Mouse (Mus musculus) megakaryocyte, embryonic 14.5 days (primary cell): ENCODE data around the gene Higd1c. TPM values are rescaled to one million over a fixed set of nuclear protein-coding genes. Genes with fewer than 3 reads are reported as not detected.
"Not testable (repeated sequence)": the region's sequence is repeated elsewhere in the genome, so short reads cannot be mapped to it uniquely, and the experiment has no call there.

Source experiments
- H3K27me3 ChIP-seq: replicated peaks from 2 replicates; pipeline ENCODE3; 2012; ENCODE audit warnings: inconsistent platforms
- H3K36me3 ChIP-seq: replicated peaks from 2 replicates; pipeline ENCODE3; 2012; ENCODE audit warnings: low read length, inconsistent platforms, mixed read lengths
- H3K4me1 ChIP-seq: 2 replicates; pipeline ENCODE4 v1.6.1; 2012; ENCODE audit warnings: inconsistent platforms
- H3K4me3 ChIP-seq: replicated peaks from 2 replicates; pipeline ENCODE3; 2012; ENCODE audit warnings: moderate library complexity, mild to moderate bottlenecking, inconsistent platforms
- H3K9me3 ChIP-seq: 2 replicates; pipeline ENCODE4 v1.6.1; 2012; ENCODE audit warnings: inconsistent platforms
- FLI1 ChIP-seq: IDR thresholded peaks from 2 replicates; pipeline ENCODE4 v1.6.1; 2012; ENCODE audit warnings: low read length, inconsistent platforms, mixed read lengths
- GATA1 ChIP-seq: IDR thresholded peaks from 3 replicates; pipeline ENCODE4 v1.6.1; 2012; ENCODE audit warnings: mixed read lengths, low read length, inconsistent platforms, borderline replicate concordance
- polyA plus RNA-seq: library from polyadenylated mRNA; stranded (reverse); fragments of >175 nt; gene quantifications from 2 replicates; pipeline ENCODE4 v1.2.3, GENCODE M21; 2012; ENCODE audit warnings: low replicate concordance; ENCODE audit not compliant: insufficient read depth

Gene Higd1c
- polyA plus RNA-seq, 1 experiment: not detected

DNA sequence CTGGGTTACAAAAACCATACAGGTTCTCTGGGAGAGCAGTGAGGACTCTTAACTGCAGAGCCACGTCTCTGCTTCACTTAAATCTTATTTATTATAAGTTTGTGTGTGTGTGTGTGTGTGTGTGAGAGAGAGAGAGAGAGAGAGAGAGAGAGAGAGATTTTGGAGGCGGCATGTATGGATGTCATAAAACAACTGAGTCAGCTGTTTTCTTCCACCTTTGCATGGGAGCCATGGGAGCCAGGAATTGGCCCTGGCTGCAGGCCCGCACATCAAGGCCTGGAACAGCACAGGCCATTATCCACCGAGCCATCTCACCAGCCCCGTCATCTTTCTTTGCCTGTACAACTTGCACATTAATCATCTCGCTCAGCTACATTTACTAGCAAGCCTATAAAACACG is 2.8 kb downstream of the Higd1c start:
- Histone ChIP-seq H3K27me3 (peaks cover 29% of the 10 kb centered on the region), H3K4me3 (no peak overlapping the region), H3K36me3 (no peaks in the 10 kb centered on the region), H3K9me3 (peaks cover 9% of the 10 kb centered on the region), H3K4me1 (peaks cover 4% of the 10 kb centered on the region)
- TF ChIP-seq GATA1 (no peak), FLI1 (no peak)

DNA sequence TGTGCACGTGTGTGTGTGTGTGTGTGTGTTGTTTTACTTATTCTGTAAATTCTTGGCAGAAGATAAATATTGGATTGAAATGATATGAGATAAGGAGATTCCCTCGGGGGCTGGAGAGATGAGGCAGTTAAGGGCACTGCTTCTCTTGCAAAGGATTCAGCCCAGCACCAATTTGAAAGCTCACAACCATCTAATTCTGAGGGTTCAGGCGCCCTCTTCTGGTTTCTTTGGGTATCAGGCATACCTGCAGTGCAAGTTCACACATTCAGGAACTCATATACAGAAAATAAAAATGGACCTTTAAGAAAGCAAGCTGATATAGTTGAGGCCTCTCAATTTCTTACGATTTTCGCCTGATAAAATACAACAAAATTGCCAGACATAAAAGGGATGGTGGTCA is 10.7 kb downstream of the Higd1c start:
- Histone ChIP-seq H3K4me3 (no peak overlapping the region), H3K27me3 (peaks cover 10% of the 10 kb centered on the region), H3K4me1 (peaks cover 8% of the 10 kb centered on the region; the same call in 1 of the 2 replicates), H3K9me3 (peaks cover 9% of the 10 kb centered on the region), H3K36me3 (no peaks in the 10 kb centered on the region)
- no peak for TF ChIP-seq GATA1
- TF ChIP-seq FLI1: no peak

GRCm38 (mm10) chr15:100377847-100378505 is 13.6 kb downstream of the Higd1c start:
- H3K36me3 ChIP-seq, H3K4me3 ChIP-seq, H3K4me1 ChIP-seq, H3K9me3 ChIP-seq: not testable (repeated sequence)
- peaks cover 22% of the 10 kb centered on the region for H3K27me3 ChIP-seq

DNA sequence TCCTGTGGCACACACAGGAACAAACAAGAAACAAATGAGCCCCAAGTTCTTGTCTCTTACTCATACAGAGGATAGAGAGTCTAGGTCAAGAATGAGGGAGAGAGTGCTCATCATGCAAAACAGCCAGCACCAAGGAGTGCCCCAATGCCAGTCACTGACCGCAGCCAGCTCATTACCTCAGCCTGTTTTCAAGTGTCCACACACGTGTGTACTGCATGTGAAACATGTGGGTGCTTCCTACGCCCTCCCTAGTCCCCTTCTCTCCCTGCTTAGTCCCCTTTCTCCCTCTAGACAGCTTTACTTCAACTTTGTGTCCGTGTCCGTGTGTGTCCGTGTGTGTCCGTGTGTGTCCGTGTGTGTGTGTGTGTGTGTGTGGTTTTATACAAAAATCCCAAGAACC is 15.3 kb downstream of the Higd1c start:
- TF ChIP-seq FLI1 (no peak), GATA1 (no peak)
- H3K27me3 ChIP-seq: peaks cover 29% of the 10 kb centered on the region
- no peaks in the 10 kb centered on the region for H3K9me3 ChIP-seq
- H3K4me1 ChIP-seq: peaks cover 8% of the 10 kb centered on the region; the same call in 1 of the 2 replicates
- H3K4me3 ChIP-seq: no peak overlapping the region
- no peaks in the 10 kb centered on the region for H3K36me3 ChIP-seq

GRCm38 (mm10) chr15:100380104-100380503 is 15.8 kb downstream of the Higd1c start:
- peaks cover 33% of the 10 kb centered on the region for H3K27me3 ChIP-seq
- H3K4me1 ChIP-seq: peaks cover 8% of the 10 kb centered on the region; the same call in 1 of the 2 replicates
- no peak overlapping the region for H3K4me3 ChIP-seq
- no peaks in the 10 kb centered on the region for H3K9me3 ChIP-seq
- TF ChIP-seq GATA1: no peak
- H3K36me3 ChIP-seq: no peaks in the 10 kb centered on the region

DNA sequence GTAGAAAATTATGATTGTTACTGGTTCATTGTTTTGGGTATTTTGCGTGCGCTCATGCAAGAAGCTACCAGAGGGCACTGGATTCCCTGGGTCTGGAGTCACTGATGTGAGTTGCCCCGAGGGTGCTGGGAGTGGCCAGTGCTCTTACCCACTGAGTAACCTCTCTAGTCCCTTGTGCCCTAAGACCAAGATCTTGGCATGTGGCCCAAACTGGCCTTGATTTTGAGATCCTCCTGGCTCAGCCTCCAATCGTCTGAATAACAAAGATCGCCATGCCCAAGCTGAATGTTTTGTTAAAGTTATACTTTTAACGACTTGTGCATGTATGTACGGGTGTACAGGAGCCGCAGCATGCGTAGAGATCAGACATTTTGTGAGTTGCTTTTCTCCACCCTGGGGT is 21.4 kb downstream of the Higd1c start:
- Histone ChIP-seq H3K27me3 (peaks cover 27% of the 10 kb centered on the region), H3K36me3 (peaks cover 7% of the 10 kb centered on the region), H3K4me1 (peaks cover 7% of the 10 kb centered on the region; the same call in 1 of the 2 replicates), H3K4me3 (no peak overlapping the region), H3K9me3 (no peaks in the 10 kb centered on the region)
- no peak for TF ChIP-seq GATA1

- Histone ChIP-seq H3K36me3 (peaks cover 16% of the 10 kb centered on the region), H3K4me3 (no peak overlapping the region), H3K4me1 (peaks cover 11% of the 10 kb centered on the region; the same call in 1 of the 2 replicates), H3K27me3 (peaks cover 18% of the 10 kb centered on the region), H3K9me3 (no peaks in the 10 kb centered on the region)
- TF ChIP-seq GATA1 (no peak), FLI1 (no peak)
Measured at GRCm38 (mm10) chr15:100387544-100388223, 23.3 kb downstream of the Higd1c start.

GRCm38 (mm10) chr15:100388224-100388835 is 24.0 kb downstream of the Higd1c start:
- TF ChIP-seq FLI1: no peak
- no peak for TF ChIP-seq GATA1
- H3K4me1 ChIP-seq: peaks cover 11% of the 10 kb centered on the region; the same call in 1 of the 2 replicates

DNA sequence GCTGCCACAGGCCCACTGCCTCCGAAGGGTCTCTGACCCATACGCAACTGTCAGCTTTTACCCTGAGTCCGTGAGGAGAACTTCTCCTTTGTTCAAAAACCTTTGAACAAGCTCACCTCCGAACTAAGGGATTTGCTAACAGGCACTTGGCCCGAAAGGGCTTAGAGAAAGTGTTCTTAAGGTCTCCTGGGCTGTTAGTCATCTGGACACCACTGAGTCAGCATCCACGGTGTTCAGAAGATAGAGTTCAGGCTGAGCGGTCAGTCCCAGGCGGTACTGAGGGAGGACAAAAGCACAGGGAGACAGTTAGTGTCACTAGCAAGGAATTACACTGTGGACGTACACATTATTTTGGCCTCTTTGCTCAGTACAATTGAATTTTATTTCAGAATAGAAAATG is 24.5 kb downstream of the Higd1c start:
- Histone ChIP-seq H3K27me3 (peaks cover 12% of the 10 kb centered on the region), H3K4me1 (peaks cover 11% of the 10 kb centered on the region; the same call in 1 of the 2 replicates), H3K9me3 (no peaks in the 10 kb centered on the region), H3K36me3 (peaks cover 27% of the 10 kb centered on the region), H3K4me3 (no peak overlapping the region)
- TF ChIP-seq GATA1: no peak
- TF ChIP-seq FLI1: no peak

More at GRCm38 (mm10) chr15:100388224-100388835, 24.0 kb downstream of the Higd1c start:
- Histone ChIP-seq H3K36me3 (peaks cover 22% of the 10 kb centered on the region), H3K9me3 (no peaks in the 10 kb centered on the region), H3K4me3 (no peak overlapping the region), H3K27me3 (peaks cover 13% of the 10 kb centered on the region)

DNA sequence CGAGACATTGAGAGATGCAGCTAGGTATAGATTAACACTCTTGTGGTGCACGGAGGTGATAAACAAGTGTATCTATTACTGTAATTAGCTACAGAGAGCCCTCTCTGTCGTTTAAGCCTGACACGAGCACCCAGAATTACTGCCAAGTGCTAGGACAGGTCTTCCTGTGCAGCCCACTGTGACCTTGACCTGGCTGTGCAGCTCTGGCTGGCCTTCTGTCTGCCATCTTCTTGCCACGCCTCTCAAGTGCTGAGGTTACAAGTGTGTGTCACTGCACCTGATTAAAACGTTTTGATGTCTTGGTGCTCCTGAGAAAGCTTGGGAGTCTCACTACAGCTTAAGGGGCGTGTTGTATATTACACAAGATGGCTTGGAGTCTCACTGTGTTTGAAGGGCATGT is 26.7 kb downstream of the Higd1c start:
- H3K4me3 ChIP-seq: no peak overlapping the region
- peaks cover 27% of the 10 kb centered on the region for H3K4me1 ChIP-seq
- peaks cover 46% of the 10 kb centered on the region for H3K36me3 ChIP-seq
- no peaks in the 10 kb centered on the region for H3K9me3 ChIP-seq
- H3K27me3 ChIP-seq: no peaks in the 10 kb centered on the region
- no peak for TF ChIP-seq FLI1
- no peak for TF ChIP-seq GATA1
